In the genomic region with DNA sequence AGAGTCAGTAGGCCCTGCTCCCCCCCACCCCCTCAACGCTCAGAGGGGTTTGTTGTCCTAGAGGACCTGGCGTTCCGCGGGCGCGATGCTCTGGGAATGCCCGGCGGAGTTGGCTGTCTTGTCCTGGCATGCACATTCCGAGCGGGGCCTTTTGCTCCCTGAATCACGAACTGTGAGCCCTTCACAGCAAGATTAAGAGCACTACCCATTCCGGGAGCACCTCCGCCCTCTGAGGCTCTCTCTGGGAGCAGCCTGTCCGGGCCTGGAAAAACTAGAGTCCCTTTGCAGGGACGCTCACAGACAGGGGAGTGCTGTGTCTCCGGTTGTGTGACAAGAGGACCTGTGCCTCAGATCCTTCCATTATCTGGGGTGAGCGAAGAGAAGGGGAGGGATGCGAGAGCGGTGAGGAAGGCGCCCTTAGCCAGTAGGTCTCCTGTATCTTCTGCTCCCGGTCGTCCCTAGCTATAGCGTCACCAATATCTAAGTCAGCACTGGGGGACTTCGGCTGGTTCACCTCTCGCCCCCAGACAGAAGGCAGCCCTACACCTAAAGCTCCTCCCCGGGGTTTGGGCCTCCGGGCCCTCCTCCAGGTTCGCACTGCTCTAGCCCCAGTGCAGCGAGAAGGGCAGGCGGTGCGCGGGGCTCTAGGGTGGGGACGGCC, we compare ENCODE assay signal across 8 mouse cellular contexts. TPM values are rescaled to one million over a fixed set of nuclear protein-coding genes. Genes with fewer than 3 reads are reported as not detected.
DNase-seq lines count a peak whose midpoint lies in the region; ATAC-seq and TF ChIP-seq lines count a peak whose summit lies in the region.

No protein-coding gene starts in this region.

- ATAC-seq in forebrain, embryonic 13.5 days: no peak
- 0 out of 2 replicates have a peak, but pooled peaks have one; percentile 9 for ATAC-seq in limb, embryonic 11.5 days (ENCODE audit: insufficient number of reproducible peaks, low FRiP score, low TSS enrichment, low read depth)
- no peak for ATAC-seq in neural tube, embryonic 11.5 days (ENCODE audit: insufficient read depth, low FRiP score, low TSS enrichment)
- ATAC-seq in megakaryocyte progenitor cell, adult 5-6 weeks (replicated peaks; ENCODE audit: poor library complexity): no peak

- DNase-seq in cerebellum, postnatal 25 days: peak; percentile 38 to 39
- DNase-seq in cerebellum, adult 9-11 months: no peak
- peak; percentile 59 for DNase-seq in limb, embryonic 11.5 days (ENCODE audit: low spot score)
- no peak for DNase-seq in neural tube, embryonic 11.5 days (ENCODE audit: low spot score)
- DNase-seq in spleen, postnatal 10 days (ENCODE audit: low spot score in 2 of 2): no peak

- peak overlapping the region; percentile 56 for H3K4me2 ChIP-seq in forebrain, embryonic 13.5 days
- H3K4me2 ChIP-seq in limb, embryonic 11.5 days (ENCODE audit: low read depth, severe bottlenecking): peak overlapping the region; percentile 74
- H3K4me2 ChIP-seq in neural tube, embryonic 11.5 days (ENCODE audit: low read depth): peak overlapping the region; percentile 46

- TF ChIP-seq EP300 in ES-Bruce4 (IDR thresholded peaks at IDR 0.05; ENCODE audit: insufficient read depth, low read depth, low read length): no peak

- no peaks in the 10 kb centered on the region for H3K9me3 ChIP-seq in ES-Bruce4 (replicated peaks; ENCODE audit: control insufficient read depth, insufficient read depth, low read length, poor library complexity, severe bottlenecking)
- no peaks in the 10 kb centered on the region for H3K9me3 ChIP-seq in forebrain, embryonic 13.5 days (replicated peaks)
- H3K9me3 ChIP-seq in limb, embryonic 11.5 days (ENCODE audit: control insufficient read depth, low read length): no peaks in the 10 kb centered on the region
- H3K9me3 ChIP-seq in neural tube, embryonic 11.5 days (ENCODE audit: control insufficient read depth, low read length): no peaks in the 10 kb centered on the region

- TF ChIP-seq CTCF in ES-Bruce4 (IDR thresholded peaks at IDR 0.05; ENCODE audit: low read depth, low read length): no peak

- H3K4me3 ChIP-seq in ES-Bruce4 (ENCODE audit: low read depth, low read length): peak overlapping the region; percentile 68
- H3K4me3 ChIP-seq in forebrain, embryonic 13.5 days: peak overlapping the region; percentile 34
- peak overlapping the region; percentile 35 for H3K4me3 ChIP-seq in limb, embryonic 11.5 days (ENCODE audit: low read depth, low read length)
- H3K4me3 ChIP-seq in neural tube, embryonic 11.5 days (ENCODE audit: low read depth, low read length): peak overlapping the region; percentile 26

- TF ChIP-seq POLR2A in ES-Bruce4 (IDR thresholded peaks at IDR 0.05; ENCODE audit: insufficient read depth, low read length): no peak

- H3K27ac ChIP-seq in ES-Bruce4 (ENCODE audit: insufficient read depth, low read length): peak overlapping the region; percentile 13
- H3K27ac ChIP-seq in forebrain, embryonic 13.5 days: peak overlapping the region; percentile 19; the same call in 1 of the 2 replicates
- peak overlapping the region; percentile 42; the same call in 1 of the 2 replicates for H3K27ac ChIP-seq in limb, embryonic 11.5 days (replicated peaks; ENCODE audit: low read depth, low read length)
- no peak overlapping the region for H3K27ac ChIP-seq in neural tube, embryonic 11.5 days (ENCODE audit: low read depth, low read length)

- H3K4me1 ChIP-seq in ES-Bruce4 (ENCODE audit: control insufficient read depth, insufficient read depth, low read length): peaks cover 2% of the 10 kb centered on the region
- H3K4me1 ChIP-seq in forebrain, embryonic 13.5 days: peaks cover 41% of the 10 kb centered on the region
- peaks cover 16% of the 10 kb centered on the region for H3K4me1 ChIP-seq in limb, embryonic 11.5 days (ENCODE audit: control insufficient read depth, insufficient read depth, low read length)
- H3K4me1 ChIP-seq in neural tube, embryonic 11.5 days (ENCODE audit: control insufficient read depth, insufficient read depth, low read length): peaks cover 10% of the 10 kb centered on the region

- 1% methylated on average over 32 of the region's 33 CpGs for WGBS in forebrain, embryonic 13.5 days
- under 1% methylated on average over 30 of the region's 33 CpGs for WGBS in limb, embryonic 11.5 days
- under 1% methylated on average over 33 of the region's 33 CpGs for WGBS in neural tube, embryonic 11.5 days

- H3K9ac ChIP-seq in ES-Bruce4 (ENCODE audit: low read depth, poor library complexity, severe bottlenecking): peak overlapping the region; percentile 88
- H3K9ac ChIP-seq in forebrain, embryonic 13.5 days: peak overlapping the region; percentile 54
- H3K9ac ChIP-seq in limb, embryonic 11.5 days (ENCODE audit: low read length): peak overlapping the region; percentile 40
- peak overlapping the region; percentile 7; the same call in 1 of the 2 replicates for H3K9ac ChIP-seq in neural tube, embryonic 11.5 days (ENCODE audit: low read length)

- peaks cover 14% of the 10 kb centered on the region for H3K36me3 ChIP-seq in ES-Bruce4 (ENCODE audit: control insufficient read depth, insufficient read depth, low read length, poor library complexity, severe bottlenecking)
- peaks cover 19% of the 10 kb centered on the region for H3K36me3 ChIP-seq in forebrain, embryonic 13.5 days (ENCODE audit: poor library complexity, severe bottlenecking)
- no peaks in the 10 kb centered on the region for H3K36me3 ChIP-seq in limb, embryonic 11.5 days (ENCODE audit: control insufficient read depth, insufficient read depth, low read length)
- H3K36me3 ChIP-seq in neural tube, embryonic 11.5 days (ENCODE audit: control insufficient read depth, insufficient read depth, low read length): no peaks in the 10 kb centered on the region

- H3K27me3 ChIP-seq in ES-Bruce4 (ENCODE audit: control insufficient read depth, insufficient read depth, low read length, poor library complexity, severe bottlenecking): no peaks in the 10 kb centered on the region
- H3K27me3 ChIP-seq in forebrain, embryonic 13.5 days: peaks cover 79% of the 10 kb centered on the region
- H3K27me3 ChIP-seq in limb, embryonic 11.5 days (ENCODE audit: control insufficient read depth, insufficient read depth, low read length): peaks cover 57% of the 10 kb centered on the region
- H3K27me3 ChIP-seq in neural tube, embryonic 11.5 days (ENCODE audit: control insufficient read depth, insufficient read depth, low read length): peaks cover 58% of the 10 kb centered on the region

RNA-seq across cellular contexts. Expression of a gene that starts 0.8 kb away (rescaled TPM):
- 8.5 and 9.8 TPM in 2 replicates for polyA plus RNA-seq in ES-Bruce4 (2011; ENCODE audit: insufficient read depth, insufficient read length, low read depth, missing spikeins)
- polyA plus RNA-seq in forebrain, embryonic 13.5 days (2015; fragmentation: Nextera tagmentation; extraction: Ambion mirVana): 2.2 and 2.3 TPM in 2 replicates
- polyA plus RNA-seq in limb, embryonic 11.5 days (2014; fragmentation: Nextera tagmentation; extraction: Ambion mirVana): 4.7 TPM in 2 replicates
- 4.3 and 4.5 TPM in 2 replicates for polyA plus RNA-seq in neural tube, embryonic 11.5 days (2014; fragmentation: Nextera tagmentation; extraction: Ambion mirVana)
- 10.8 and 14.2 TPM in 2 replicates for total RNA-seq in megakaryocyte progenitor cell, adult 5-6 weeks (2015)
- 11.2 and 11.5 TPM in 2 replicates for total RNA-seq in megakaryocyte progenitor cell, adult 5-6 weeks (2017)

RNA-seq across cellular contexts. Expression of a gene that starts 49.8 kb away (rescaled TPM):
- 20.8 and 22.0 TPM in 2 replicates for polyA plus RNA-seq in ES-Bruce4 (2011; ENCODE audit: insufficient read depth, insufficient read length, low read depth, missing spikeins)
- polyA plus RNA-seq in forebrain, embryonic 13.5 days (2015; fragmentation: Nextera tagmentation; extraction: Ambion mirVana): 7.7 and 8.0 TPM in 2 replicates
- 7.9 and 8.9 TPM in 2 replicates for polyA plus RNA-seq in limb, embryonic 11.5 days (2014; fragmentation: Nextera tagmentation; extraction: Ambion mirVana)
- polyA plus RNA-seq in neural tube, embryonic 11.5 days (2014; fragmentation: Nextera tagmentation; extraction: Ambion mirVana): 10.0 and 10.5 TPM in 2 replicates
- total RNA-seq in megakaryocyte progenitor cell, adult 5-6 weeks (2015): 12.1 and 12.5 TPM in 2 replicates
- 2.9 and 3.9 TPM in 2 replicates for total RNA-seq in megakaryocyte progenitor cell, adult 5-6 weeks (2017)

Comparison
In these comparisons a context has a peak if more than half of its experiments do, and no peak if none do; other contexts are left out.
1. DNase-seq: peak in cerebellum, postnatal 25 days (2 of 2) and limb, embryonic 11.5 days (single experiment); none in cerebellum, adult 9-11 months (single experiment), neural tube, embryonic 11.5 days (single experiment) and spleen, postnatal 10 days (0 of 2).
2. H3K9ac ChIP-seq: peak in every context shown above with its lines; median percentile 88 in ES-Bruce4; 54 in forebrain, embryonic 13.5 days; 40 in limb, embryonic 11.5 days; 7 in neural tube, embryonic 11.5 days.
3. Peak in every context shown above with its lines, with median percentiles within 50 percentile points of each other: H3K4me3 ChIP-seq and H3K4me2 ChIP-seq.